Mouse (Mus musculus) activated CD4-positive, CD25-positive, alpha-beta regulatory T cell, adult 4 months (primary cell): ENCODE measurements at regions not wholly inside any gene's neighbourhood (a gene's known extent, or its start where the extent isn't known, plus 50 kb on each side); places are given as distances from the start of the nearest gene placed in this dataset.

Experiments
- ATAC-seq: one replicate; pipeline ENCODE4 v1.8.0; 2017

- no peak for ATAC-seq
These were observed 270.2 kb upstream of the Irx2 start for GRCm38 (mm10) chr13:72358243-72358904.

GRCm38 (mm10) chr13:72365534-72366271, 262.9 kb upstream of the Irx2 start:
- no peak for ATAC-seq

- no peak for ATAC-seq
These were observed 262.3 kb upstream of the Irx2 start for GRCm38 (mm10) chr13:72366281-72366680.

GRCm38 (mm10) chr13:72370131-72370530, 258.5 kb upstream of the Irx2 start:
- no peak for ATAC-seq

GRCm38 (mm10) chr13:72370997-72371396, 257.6 kb upstream of the Irx2 start:
- no peak for ATAC-seq

GRCm38 (mm10) chr13:72393366-72393765, 235.3 kb upstream of the Irx2 start:
- ATAC-seq, result no peak

GRCm38 (mm10) chr13:72400677-72401076, 227.9 kb upstream of the Irx2 start:
- ATAC-seq, result no peak

GRCm38 (mm10) chr13:72409238-72409965, 219.2 kb upstream of the Irx2 start:
- no peak for ATAC-seq

GRCm38 (mm10) chr13:72412656-72413055, 216.0 kb upstream of the Irx2 start:
- no peak for ATAC-seq

GRCm38 (mm10) chr13:72416981-72417380, 211.6 kb upstream of the Irx2 start:
- ATAC-seq, result no peak

- ATAC-seq, result no peak
These were observed 210.8 kb upstream of the Irx2 start for GRCm38 (mm10) chr13:72417816-72418215.

- ATAC-seq, result no peak
These were observed 210.3 kb upstream of the Irx2 start for GRCm38 (mm10) chr13:72418285-72418684.

GRCm38 (mm10) chr13:72419532-72419931, 209.1 kb upstream of the Irx2 start:
- ATAC-seq, result no peak

- no peak for ATAC-seq
These were observed 202.7 kb upstream of the Irx2 start for GRCm38 (mm10) chr13:72425917-72426316.

- ATAC-seq, result no peak
These were observed 183.3 kb upstream of the Irx2 start for GRCm38 (mm10) chr13:72445336-72445735.

- ATAC-seq, result no peak
These were observed 180.1 kb upstream of the Irx2 start for GRCm38 (mm10) chr13:72448458-72449058.

- ATAC-seq, result no peak
These were observed 133.3 kb upstream of the Irx2 start for GRCm38 (mm10) chr13:72495353-72495752.

- ATAC-seq, result no peak
These were observed 131.6 kb upstream of the Irx2 start for GRCm38 (mm10) chr13:72497036-72497435.

- ATAC-seq, result no peak
These were observed 131.1 kb upstream of the Irx2 start for GRCm38 (mm10) chr13:72497521-72497920.

GRCm38 (mm10) chr13:72505954-72506353, 122.7 kb upstream of the Irx2 start:
- ATAC-seq, result no peak

GRCm38 (mm10) chr13:72538633-72539032, 90.0 kb upstream of the Irx2 start:
- no peak for ATAC-seq

GRCm38 (mm10) chr13:72541706-72542105, 86.9 kb upstream of the Irx2 start:
- ATAC-seq, result no peak

GRCm38 (mm10) chr13:72557951-72558350, 70.7 kb upstream of the Irx2 start:
- ATAC-seq, result no peak
